Mouse (Mus musculus): ENCODE data around the gene Lrmda. TPM values are rescaled to one million over a fixed set of nuclear protein-coding genes. Genes with fewer than 3 reads are reported as not detected.

Gene Lrmda
- polyA plus RNA-seq, 1 experiment from 2014 or later, result not detected

- no peak overlapping the region for H3K27ac ChIP-seq (ENCODE audit: low read depth, low read length)
- no peak overlapping the region for H3K4me2 ChIP-seq (ENCODE audit: low read depth, low read length, severe bottlenecking)
- WGBS, result 81% methylated on average over 5 of the region's 5 CpGs
- no peaks in the 10 kb centered on the region for H3K36me3 ChIP-seq (ENCODE audit: control insufficient read depth, insufficient read depth, low read length)
- no peaks in the 10 kb centered on the region for H3K9me3 ChIP-seq (ENCODE audit: control insufficient read depth, low read length)
- no peak overlapping the region for H3K4me3 ChIP-seq (ENCODE audit: low read depth, low read length)
- DNase-seq (ENCODE audit: low spot score) (no peak), ATAC-seq (replicated peaks; ENCODE audit: low FRiP score) (no peak)
- H3K27me3 ChIP-seq (ENCODE audit: control insufficient read depth, insufficient read depth, low read length), result no peaks in the 10 kb centered on the region
- H3K4me1 ChIP-seq (replicated peaks; ENCODE audit: control insufficient read depth, insufficient read depth, low read length), result no peaks in the 10 kb centered on the region
- H3K9ac ChIP-seq (ENCODE audit: low read length), result no peak overlapping the region
Observed at GRCm38 (mm10) chr14:22306759-22307158, 287.2 kb downstream of the Lrmda start.

- no peak for ATAC-seq (replicated peaks; ENCODE audit: low FRiP score)
- Histone ChIP-seq H3K27me3 (ENCODE audit: control insufficient read depth, insufficient read depth, low read length) (no peaks in the 10 kb centered on the region), H3K4me1 (replicated peaks; ENCODE audit: control insufficient read depth, insufficient read depth, low read length) (no peaks in the 10 kb centered on the region), H3K36me3 (ENCODE audit: control insufficient read depth, insufficient read depth, low read length) (no peaks in the 10 kb centered on the region), H3K9ac (ENCODE audit: low read length) (no peak overlapping the region), H3K4me2 (ENCODE audit: low read depth, low read length, severe bottlenecking) (no peak overlapping the region), H3K27ac (ENCODE audit: low read depth, low read length) (no peak overlapping the region), H3K4me3 (ENCODE audit: low read depth, low read length) (no peak overlapping the region), H3K9me3 (ENCODE audit: control insufficient read depth, low read length) (no peaks in the 10 kb centered on the region)
- 58% methylated on average over 6 of the region's 6 CpGs for WGBS
- DNase-seq (ENCODE audit: low spot score), result no peak
Observed at GRCm38 (mm10) chr14:22308059-22308458, 288.5 kb downstream of the Lrmda start.

- Histone ChIP-seq H3K9ac (ENCODE audit: low read length) (no peak overlapping the region), H3K4me2 (ENCODE audit: low read depth, low read length, severe bottlenecking) (no peak overlapping the region), H3K27ac (ENCODE audit: low read depth, low read length) (no peak overlapping the region), H3K27me3 (ENCODE audit: control insufficient read depth, insufficient read depth, low read length) (no peaks in the 10 kb centered on the region), H3K4me3 (ENCODE audit: low read depth, low read length) (no peak overlapping the region), H3K4me1 (replicated peaks; ENCODE audit: control insufficient read depth, insufficient read depth, low read length) (no peaks in the 10 kb centered on the region), H3K36me3 (ENCODE audit: control insufficient read depth, insufficient read depth, low read length) (no peaks in the 10 kb centered on the region), H3K9me3 (ENCODE audit: control insufficient read depth, low read length) (no peaks in the 10 kb centered on the region)
- DNase-seq (ENCODE audit: low spot score) (no peak), ATAC-seq (replicated peaks; ENCODE audit: low FRiP score) (no peak)
- WGBS, result 88% methylated on average over 1 of the region's 1 CpGs
Observed at GRCm38 (mm10) chr14:22323058-22323457, 303.5 kb downstream of the Lrmda start.

GRCm38 (mm10) chr14:22323530-22324292, 304.2 kb downstream of the Lrmda start:
- H3K27ac ChIP-seq (ENCODE audit: low read depth, low read length), result no peak overlapping the region
- H3K27me3 ChIP-seq (ENCODE audit: control insufficient read depth, insufficient read depth, low read length), result no peaks in the 10 kb centered on the region
- ATAC-seq (replicated peaks; ENCODE audit: low FRiP score) (no peak), DNase-seq (ENCODE audit: low spot score) (no peak)
- WGBS, result 92% methylated on average over 7 of the region's 7 CpGs
- no peaks in the 10 kb centered on the region for H3K36me3 ChIP-seq (ENCODE audit: control insufficient read depth, insufficient read depth, low read length)
- no peak overlapping the region for H3K4me3 ChIP-seq (ENCODE audit: low read depth, low read length)
- H3K4me2 ChIP-seq (ENCODE audit: low read depth, low read length, severe bottlenecking), result no peak overlapping the region
- no peaks in the 10 kb centered on the region for H3K9me3 ChIP-seq (ENCODE audit: control insufficient read depth, low read length)
- H3K4me1 ChIP-seq (replicated peaks; ENCODE audit: control insufficient read depth, insufficient read depth, low read length), result no peaks in the 10 kb centered on the region
- no peak overlapping the region for H3K9ac ChIP-seq (ENCODE audit: low read length)

GRCm38 (mm10) chr14:22326218-22326964, 306.9 kb downstream of the Lrmda start:
- no peak for ATAC-seq (replicated peaks; ENCODE audit: low FRiP score)
- Histone ChIP-seq H3K9ac (ENCODE audit: low read length) (no peak overlapping the region), H3K9me3 (ENCODE audit: control insufficient read depth, low read length) (no peaks in the 10 kb centered on the region), H3K27ac (ENCODE audit: low read depth, low read length) (no peak overlapping the region), H3K36me3 (ENCODE audit: control insufficient read depth, insufficient read depth, low read length) (no peaks in the 10 kb centered on the region), H3K4me1 (replicated peaks; ENCODE audit: control insufficient read depth, insufficient read depth, low read length) (no peaks in the 10 kb centered on the region), H3K27me3 (ENCODE audit: control insufficient read depth, insufficient read depth, low read length) (no peaks in the 10 kb centered on the region), H3K4me2 (ENCODE audit: low read depth, low read length, severe bottlenecking) (no peak overlapping the region), H3K4me3 (ENCODE audit: low read depth, low read length) (no peak overlapping the region)
- WGBS, result 91% methylated on average over 11 of the region's 11 CpGs
- DNase-seq (ENCODE audit: low spot score), result no peak

GRCm38 (mm10) chr14:22329191-22329590, 309.7 kb downstream of the Lrmda start:
- Histone ChIP-seq H3K9me3 (ENCODE audit: control insufficient read depth, low read length) (no peaks in the 10 kb centered on the region), H3K4me3 (ENCODE audit: low read depth, low read length) (no peak overlapping the region), H3K27ac (ENCODE audit: low read depth, low read length) (no peak overlapping the region), H3K36me3 (ENCODE audit: control insufficient read depth, insufficient read depth, low read length) (no peaks in the 10 kb centered on the region), H3K27me3 (ENCODE audit: control insufficient read depth, insufficient read depth, low read length) (no peaks in the 10 kb centered on the region), H3K4me1 (replicated peaks; ENCODE audit: control insufficient read depth, insufficient read depth, low read length) (no peaks in the 10 kb centered on the region), H3K4me2 (ENCODE audit: low read depth, low read length, severe bottlenecking) (no peak overlapping the region), H3K9ac (ENCODE audit: low read length) (no peak overlapping the region)
- WGBS, result 83% methylated on average over 3 of the region's 3 CpGs
- DNase-seq (ENCODE audit: low spot score) (no peak), ATAC-seq (replicated peaks; ENCODE audit: low FRiP score) (no peak)

GRCm38 (mm10) chr14:22335101-22335820, 315.7 kb downstream of the Lrmda start:
- DNase-seq (ENCODE audit: low spot score) (no peak), ATAC-seq (replicated peaks; ENCODE audit: low FRiP score) (no peak)
- Histone ChIP-seq H3K4me1 (replicated peaks; ENCODE audit: control insufficient read depth, insufficient read depth, low read length) (no peaks in the 10 kb centered on the region), H3K27ac (ENCODE audit: low read depth, low read length) (no peak overlapping the region), H3K9me3 (ENCODE audit: control insufficient read depth, low read length) (no peaks in the 10 kb centered on the region), H3K9ac (ENCODE audit: low read length) (no peak overlapping the region), H3K4me2 (ENCODE audit: low read depth, low read length, severe bottlenecking) (no peak overlapping the region), H3K27me3 (ENCODE audit: control insufficient read depth, insufficient read depth, low read length) (peaks cover 4% of the 10 kb centered on the region; the same call in 1 of the 2 replicates), H3K4me3 (ENCODE audit: low read depth, low read length) (no peak overlapping the region), H3K36me3 (ENCODE audit: control insufficient read depth, insufficient read depth, low read length) (no peaks in the 10 kb centered on the region)
- 94% methylated on average over 5 of the region's 5 CpGs for WGBS

GRCm38 (mm10) chr14:22339176-22339575, 319.7 kb downstream of the Lrmda start:
- DNase-seq (ENCODE audit: low spot score), result no peak
- Histone ChIP-seq H3K9ac (ENCODE audit: low read length) (no peak overlapping the region), H3K4me3 (ENCODE audit: low read depth, low read length) (no peak overlapping the region), H3K9me3 (ENCODE audit: control insufficient read depth, low read length) (no peaks in the 10 kb centered on the region), H3K4me2 (ENCODE audit: low read depth, low read length, severe bottlenecking) (no peak overlapping the region), H3K36me3 (ENCODE audit: control insufficient read depth, insufficient read depth, low read length) (no peaks in the 10 kb centered on the region), H3K27me3 (ENCODE audit: control insufficient read depth, insufficient read depth, low read length) (peaks cover 12% of the 10 kb centered on the region; the same call in 1 of the 2 replicates), H3K27ac (ENCODE audit: low read depth, low read length) (no peak overlapping the region), H3K4me1 (replicated peaks; ENCODE audit: control insufficient read depth, insufficient read depth, low read length) (no peaks in the 10 kb centered on the region)
- WGBS, result 88% methylated on average over 6 of the region's 6 CpGs
- ATAC-seq (replicated peaks; ENCODE audit: low FRiP score), result no peak
